Mouse (Mus musculus) CD4-positive, CD25-positive, alpha-beta regulatory T cell, adult 4 months (primary cell): Measurements from ENCODE around the gene Hsdl2. TPM values are rescaled to one million over a fixed set of nuclear protein-coding genes. Genes with fewer than 3 reads are reported as not detected.
"Not testable (repeated sequence)": the region's sequence is repeated elsewhere in the genome, so short reads cannot be mapped to it uniquely, and the experiment has no call there.

Experiments used
- ATAC-seq: one replicate; pipeline ENCODE4 v1.8.0; 2017
- polyA plus RNA-seq, 2 experiments: library from polyadenylated mRNA; unstranded; fragments of 100-300 nt; shearing (Covaris generic); gene quantifications; one replicate each; pipeline ENCODE4 v1.2.1; 2017

The Hsdl2 gene
- polyA plus RNA-seq, 2 experiments from 2014 or later = 35.2 to 42.3 TPM

DNA sequence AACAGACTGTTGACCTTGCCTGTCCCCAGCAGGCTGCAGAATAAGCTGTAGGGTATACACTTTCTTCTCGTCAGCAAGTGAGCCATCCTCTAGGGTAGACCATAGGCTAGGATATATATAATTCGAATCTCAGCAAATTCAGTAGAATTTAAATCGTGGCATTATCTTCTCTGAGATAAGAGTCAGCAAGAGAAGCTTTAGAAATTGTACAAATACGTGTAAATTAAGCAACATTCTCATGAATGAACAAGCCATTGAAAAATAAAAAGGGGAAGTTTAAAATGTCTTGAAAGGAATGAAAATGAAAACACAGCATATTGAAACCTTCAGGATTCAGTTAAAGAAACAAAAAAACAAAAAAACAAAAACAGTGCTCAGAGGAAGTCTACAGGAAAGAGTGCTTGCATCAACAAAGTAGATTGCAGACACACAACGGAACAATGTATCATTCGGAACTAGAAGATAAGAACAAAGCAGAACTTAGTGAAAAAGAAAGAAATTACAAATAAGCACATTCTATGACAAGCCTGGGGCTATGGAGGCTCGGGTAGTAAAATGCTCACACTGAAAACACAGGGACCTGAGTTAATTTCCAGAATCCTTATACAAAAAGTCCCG, 15.7 kb upstream of the Hsdl2 start:
- no peak for ATAC-seq

DNA sequence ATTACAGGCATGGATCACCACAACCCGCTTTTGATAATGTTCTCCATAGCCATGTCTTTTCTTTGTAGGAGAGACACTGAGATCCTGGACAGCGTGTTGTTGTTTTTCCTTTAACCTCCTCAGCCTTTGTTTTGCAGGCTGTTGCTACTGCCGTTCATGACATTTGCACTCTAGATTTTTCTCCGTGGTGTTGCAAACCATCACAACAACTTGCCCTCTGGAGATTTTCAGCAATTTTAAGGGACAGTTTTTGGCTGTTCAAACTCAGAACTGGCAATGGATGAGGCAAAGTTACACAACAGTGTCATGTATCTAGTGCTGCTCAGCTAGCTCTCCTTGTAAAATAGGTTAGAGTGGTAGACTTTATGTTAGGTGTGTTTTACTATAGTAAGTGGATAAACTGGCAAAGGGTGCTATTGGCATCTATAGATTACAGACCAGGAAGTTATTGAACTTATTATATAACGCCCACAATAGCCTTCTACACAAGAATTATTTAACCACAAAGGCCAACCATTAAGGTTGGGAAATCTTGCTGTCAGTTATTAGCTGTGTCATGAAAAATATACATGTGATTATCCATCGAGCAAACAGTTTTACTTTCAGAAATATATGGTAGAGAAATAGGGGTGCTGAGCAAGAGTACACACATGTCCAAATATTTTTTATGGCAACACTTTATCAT, 13.6 kb upstream of the Hsdl2 start:
- no peak for ATAC-seq

DNA sequence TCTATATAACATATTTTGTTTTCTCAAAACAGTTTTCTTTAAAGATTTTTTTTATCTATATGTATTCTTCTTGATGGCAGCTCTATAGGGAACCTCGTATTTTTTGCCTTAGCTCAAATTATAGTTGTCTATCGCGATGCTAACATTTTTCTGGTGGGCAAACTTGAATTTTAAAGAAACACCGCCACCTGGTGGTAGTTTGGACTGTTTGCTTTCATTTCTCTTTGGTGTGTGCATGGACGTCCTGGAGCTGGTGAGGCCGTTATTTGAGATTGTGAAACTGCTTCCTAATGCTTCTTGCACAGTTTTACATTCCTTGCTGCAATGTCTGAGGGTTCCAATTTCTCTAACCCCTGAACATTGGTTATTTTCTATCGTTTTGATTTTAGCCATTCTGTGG, 11.8 kb upstream of the Hsdl2 start:
- peak; percentile 83 for ATAC-seq

DNA sequence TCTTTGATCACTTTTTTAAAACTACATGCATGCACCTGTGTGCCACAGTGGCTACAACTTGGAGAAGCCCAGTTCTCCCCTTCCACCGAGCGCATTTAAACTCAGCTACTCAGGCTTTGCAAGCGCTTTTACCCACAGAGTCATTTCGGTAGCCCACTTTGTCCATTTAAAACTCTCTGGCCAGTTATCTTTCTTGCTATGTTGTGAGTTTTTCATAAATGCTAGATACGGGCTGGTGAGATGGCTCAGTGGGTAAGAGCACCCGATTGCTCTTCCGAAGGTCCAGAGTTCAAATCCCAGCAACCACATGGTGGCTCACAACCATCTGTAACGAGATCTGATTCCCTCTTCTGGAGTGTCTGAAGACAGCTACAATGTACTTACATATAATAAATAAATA, 10.8 kb upstream of the Hsdl2 start:
- not testable (repeated sequence) for ATAC-seq

DNA sequence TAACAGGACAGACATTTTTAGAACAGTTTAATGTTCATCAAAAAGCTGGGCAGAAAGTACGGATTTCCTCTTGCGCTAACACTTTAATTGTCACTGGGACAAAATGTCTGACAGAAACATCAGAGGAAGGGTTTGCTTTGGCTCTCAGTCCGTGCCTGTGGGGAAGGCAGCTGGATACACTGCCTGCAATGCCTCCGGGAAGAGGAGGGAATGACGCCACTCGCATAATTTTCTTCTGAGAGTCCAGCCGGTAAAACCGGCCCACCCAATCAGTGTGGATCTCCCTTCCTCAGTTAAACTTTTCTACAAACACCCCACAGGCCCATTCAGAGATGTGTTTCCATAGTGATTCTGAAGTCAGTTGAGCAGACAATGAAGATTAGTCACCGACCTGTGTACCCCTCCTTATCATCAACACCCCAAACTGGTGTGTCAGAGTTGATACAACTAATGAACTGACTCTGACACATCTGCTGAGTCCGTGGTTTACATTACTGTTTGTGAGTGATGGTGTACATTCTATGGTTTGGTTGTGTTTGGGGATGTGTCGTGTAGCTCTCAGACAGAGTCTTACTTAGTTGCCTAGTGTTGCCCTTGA, 8.7 kb upstream of the Hsdl2 start:
- no peak for ATAC-seq

DNA sequence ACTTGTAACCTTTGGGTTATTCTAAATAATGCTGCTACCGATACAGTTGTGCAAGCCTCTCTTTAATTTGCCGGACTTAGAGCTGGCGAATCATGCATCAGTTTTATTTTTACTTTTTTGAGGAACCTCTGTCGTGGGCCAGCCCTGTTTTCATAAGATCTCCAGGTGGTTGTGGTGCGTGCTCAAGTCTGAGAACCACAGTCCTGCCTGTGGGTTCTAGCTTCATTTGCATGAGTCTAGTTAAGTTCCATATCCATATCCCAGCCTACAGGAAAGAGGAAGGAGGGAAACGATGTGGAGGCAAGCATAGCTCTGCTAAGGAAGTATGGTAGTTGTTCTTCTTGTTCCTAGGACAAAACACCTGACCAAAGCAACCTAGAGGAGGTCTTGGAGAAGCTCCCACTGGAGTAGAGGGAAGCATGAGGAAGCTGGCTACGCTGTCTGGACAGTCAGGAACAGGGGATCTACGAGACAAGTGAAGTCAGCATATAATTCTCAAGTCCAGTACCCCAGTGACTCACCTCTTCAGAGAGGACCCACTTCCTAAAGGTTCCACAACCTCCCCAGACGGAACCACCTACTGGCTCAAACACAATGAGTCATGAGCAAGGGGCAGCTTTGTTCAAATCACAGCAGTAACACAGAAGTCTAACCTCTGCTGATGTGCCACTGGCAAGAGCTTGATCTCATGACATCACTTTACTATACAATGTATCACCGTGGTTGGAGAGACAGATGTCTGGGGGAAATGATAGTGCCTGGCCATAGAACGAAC, 6.0 kb upstream of the Hsdl2 start:
- no peak for ATAC-seq

DNA sequence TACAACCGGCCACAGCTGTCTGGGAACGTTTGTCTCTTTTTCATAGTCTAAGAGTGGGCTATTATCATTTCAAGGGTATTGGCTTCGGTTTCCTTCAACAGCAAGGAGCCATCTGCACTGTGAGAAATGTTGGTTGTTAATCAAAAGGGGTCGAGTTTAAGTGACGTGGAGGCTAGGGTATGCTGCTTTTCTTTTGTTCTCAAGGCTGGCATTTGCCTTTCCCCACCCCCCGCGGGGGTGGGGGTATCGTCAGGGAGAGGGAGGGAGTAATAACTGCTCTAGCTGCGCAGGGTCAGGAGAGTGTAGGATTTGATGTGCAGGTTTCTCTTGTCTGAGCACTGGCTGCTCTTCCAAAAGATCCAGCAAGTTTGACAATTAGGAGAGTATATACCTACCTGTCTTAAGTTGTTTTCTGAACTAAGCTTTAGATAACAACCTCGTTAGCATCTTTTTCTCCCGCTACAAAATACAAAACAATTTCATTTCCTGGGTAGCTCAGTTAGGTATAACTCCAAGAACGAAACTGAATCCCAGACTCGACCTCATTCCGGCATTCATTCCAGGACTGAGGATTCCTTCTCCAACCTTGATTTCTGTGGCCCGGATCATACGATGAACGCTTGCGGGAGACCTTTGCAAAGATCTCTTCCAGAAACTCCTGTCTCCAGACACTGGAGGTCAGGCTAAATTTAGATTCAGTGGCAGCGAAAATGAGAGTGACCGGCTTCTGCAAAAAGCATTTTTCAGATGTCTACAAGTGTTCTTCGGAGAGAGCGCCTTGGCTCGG, 675 bp upstream of the Hsdl2 start:
- peak; percentile 16 for ATAC-seq

DNA sequence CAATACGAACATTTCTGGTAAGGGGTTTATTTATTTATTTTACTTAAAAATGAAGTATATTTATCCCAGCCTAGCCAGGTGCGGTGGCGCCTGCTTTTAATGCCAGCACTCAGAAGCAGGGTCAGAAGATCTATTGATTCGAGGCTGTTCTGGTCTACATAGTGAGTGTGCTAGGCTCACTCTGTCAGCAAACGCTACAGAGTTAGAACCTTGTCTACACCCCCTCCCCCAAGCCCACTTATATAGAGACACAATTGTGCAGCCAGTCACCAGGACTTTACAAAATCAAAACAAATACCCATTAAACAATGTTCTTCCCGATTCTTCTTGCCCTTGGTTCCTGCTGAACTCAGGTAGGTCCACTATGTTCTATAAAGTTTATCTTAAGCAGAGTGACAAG, 823 bp downstream of the Hsdl2 start:
- no peak for ATAC-seq

DNA sequence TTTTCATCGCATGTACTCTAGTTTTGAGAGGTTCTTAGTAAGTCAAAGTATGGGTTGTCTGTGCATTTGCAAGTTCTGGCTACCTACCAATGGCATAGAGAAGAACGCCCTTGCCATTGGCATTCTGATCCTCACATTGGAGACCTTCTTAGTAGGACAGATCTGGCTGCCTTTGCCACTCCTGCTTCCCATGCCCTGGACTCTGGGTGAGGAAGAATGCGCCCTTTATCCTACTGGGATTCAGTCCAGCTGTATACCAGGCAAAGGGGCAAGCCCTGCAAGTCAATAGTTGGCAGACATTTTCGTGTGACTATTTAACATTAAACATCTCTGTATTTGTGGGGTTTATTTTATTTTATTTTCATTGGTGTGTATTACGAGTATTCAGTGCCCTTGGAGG, 3.7 kb downstream of the Hsdl2 start:
- ATAC-seq = no peak

DNA sequence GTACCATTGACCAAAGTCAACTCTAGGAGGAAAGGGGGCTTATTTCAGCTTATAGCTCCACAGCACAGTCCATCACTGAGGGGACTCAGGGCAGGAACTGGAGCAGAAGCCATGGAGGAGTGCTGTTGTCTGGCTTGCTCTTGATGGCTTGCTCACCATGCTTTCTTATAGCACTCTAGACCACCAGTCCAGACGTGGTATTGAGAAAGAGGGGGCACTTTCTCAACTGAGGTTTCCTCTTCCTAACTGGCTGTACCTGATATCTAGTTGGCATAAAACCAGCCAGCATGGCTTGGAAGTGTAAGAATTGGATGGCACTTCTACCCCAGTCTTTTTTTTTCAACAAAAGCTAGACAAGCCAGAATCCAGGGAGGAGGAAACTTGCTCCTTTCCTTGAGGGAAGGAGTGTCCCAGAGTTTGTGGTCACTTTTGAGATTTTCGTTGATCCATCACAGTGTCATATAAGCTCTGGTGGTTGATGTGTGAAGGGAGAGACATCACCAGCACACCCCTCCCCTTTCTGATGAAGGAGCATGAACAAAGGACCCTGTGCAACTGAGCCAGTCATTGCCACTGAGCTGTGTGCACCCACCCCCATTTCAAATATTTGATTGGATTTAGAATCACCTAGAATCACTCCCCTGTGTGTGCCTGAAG, 6.0 kb downstream of the Hsdl2 start:
- no peak for ATAC-seq

DNA sequence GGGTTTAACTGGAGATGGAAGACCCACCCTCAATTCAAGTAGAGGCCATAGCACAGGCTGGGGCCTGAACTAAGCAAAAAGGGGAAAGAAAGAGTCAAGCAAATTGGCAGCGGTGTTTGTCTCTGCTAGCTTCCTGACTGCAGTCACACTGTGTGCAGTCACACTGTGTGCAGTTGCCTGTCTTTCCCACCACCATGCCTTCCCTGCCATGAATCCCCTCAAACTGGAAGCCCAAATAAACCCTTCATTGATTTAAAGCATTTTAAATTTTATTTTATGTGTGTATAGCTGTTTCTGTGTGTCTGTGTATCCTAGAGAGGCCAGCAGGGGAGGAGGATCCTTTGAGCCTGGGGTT, 6.5 kb downstream of the Hsdl2 start:
- no peak for ATAC-seq

DNA sequence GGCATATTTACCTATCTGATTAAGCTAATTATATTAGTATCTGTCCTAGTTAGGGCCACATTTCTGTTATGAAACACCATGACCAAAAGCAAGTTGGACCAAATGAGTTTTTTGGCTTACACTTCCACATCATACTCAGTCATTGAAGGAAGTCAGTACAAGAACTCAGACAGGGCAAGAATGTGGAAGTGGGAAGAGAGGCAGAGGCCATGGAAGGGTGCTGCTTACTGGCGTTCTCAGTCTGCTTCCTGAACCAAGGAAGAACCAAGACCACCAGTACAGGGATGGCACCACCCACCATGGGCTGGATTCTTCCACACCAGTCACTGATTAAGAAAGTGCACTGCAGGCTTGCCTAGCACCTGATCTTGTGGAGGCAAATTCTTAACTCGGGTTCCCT, 13.3 kb downstream of the Hsdl2 start:
- no peak for ATAC-seq

DNA sequence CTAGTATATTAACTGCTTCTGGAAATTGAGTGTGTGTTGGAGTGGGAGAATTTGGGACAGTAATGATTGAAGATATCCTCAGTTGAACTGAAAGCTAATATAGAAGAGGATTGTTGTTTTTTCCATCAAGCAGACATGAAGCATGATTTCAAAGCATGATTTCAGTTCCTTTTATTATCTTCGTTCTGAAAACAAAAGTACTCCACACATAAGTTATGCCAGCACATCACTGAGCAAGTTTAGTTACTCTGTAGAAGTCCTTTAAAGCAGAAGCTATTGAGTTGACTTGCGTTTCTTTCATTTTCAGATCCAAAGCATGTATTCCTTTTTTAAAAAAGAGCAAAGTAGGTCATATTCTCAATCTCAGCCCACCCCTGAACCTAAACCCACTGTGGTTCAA, 15.2 kb downstream of the Hsdl2 start:
- ATAC-seq = no peak

DNA sequence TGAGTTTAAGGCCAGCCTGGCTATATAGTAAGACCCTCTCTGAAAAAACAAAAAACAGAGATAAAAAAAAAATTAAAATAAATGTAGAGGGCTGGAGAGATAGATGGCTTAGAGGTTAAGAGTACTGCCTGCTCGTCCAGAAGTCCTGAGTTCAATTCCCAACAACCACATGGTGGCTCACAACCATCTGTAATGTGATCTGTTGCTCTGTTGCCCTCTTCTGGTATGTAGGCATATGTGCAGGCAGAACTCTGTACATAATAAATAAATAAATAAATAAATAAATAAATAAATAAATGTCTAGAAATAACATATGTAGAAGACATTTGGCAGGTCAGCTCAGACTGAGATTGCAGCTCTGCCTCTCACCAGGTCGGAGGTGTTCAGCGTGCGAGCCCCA, 21.3 kb downstream of the Hsdl2 start:
- ATAC-seq = no peak

DNA sequence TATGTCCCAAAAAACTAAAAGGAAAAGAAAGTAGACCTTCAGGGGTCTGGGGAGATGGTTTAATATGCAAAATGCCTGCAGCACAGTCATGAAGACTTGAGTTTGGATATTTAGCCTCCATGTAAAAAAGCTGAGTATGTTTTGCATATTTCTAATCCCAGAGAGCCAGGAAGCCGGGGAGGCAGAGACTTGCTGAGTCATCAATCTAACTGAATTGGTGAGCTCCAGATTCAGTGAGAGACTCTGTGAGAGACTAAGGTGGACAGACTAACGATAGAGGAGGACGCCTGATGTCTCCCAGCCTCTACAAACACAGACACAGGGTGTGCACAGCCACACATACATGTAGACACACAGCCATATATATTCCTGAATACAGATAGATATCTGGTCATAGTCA, 23.5 kb downstream of the Hsdl2 start:
- no peak for ATAC-seq

DNA sequence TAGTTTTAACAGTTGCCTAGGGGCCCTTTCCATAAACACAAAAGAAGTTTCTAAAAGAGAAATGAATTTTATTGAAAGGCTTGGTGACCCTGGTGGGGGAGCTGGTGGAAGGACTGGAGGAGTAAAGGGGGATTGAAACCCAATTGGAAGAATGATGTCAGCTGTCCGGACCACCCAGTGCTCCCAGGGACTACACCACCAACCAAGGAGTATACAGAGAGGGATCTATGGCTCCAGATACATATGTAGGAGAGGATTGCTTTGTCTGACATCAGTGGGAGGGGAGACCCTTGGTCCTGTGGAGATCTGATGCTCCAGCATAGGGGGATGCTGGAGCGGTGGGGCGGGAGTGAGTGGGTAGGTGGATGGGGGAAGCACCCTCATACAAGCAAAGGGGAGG, 24.1 kb downstream of the Hsdl2 start:
- no peak for ATAC-seq

DNA sequence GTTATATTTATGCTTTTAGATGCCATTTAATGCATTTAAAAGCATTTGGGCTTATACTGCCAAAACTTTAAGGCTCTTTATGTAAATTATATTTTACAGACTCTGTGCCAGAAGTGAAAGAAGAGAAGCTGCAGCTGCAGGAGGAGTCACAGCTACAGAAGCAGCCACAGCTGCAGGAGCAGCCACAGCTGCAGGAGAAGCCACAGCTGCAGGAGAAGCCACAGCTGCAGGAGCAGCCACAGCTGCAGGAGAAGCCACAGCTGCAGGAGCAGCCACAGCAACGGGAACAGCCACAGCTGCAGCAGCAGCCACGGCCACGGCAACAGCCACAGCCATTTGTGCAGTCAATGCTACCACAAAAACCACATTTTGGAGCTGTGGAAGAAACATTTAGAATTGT, 29.0 kb downstream of the Hsdl2 start:
- no peak for ATAC-seq

DNA sequence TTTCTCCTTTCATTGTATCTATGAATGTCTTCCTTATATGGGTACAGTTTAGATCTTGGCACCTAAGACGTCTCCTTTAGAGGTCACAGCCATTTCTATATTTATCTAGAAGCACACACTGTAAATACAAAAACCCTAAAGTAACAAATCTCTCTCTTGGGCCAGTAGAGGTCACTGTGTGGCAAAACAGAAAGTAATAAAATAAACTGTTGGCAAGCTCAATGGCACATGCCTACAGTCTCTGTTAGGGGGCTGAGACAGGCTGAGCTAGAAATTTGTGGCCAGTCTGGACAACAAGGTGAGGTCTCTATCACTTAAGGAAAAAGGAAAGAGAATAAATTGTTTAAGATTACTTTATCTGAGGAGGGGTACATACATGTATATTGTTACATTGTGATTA, 33.6 kb downstream of the Hsdl2 start:
- peak; percentile 92 for ATAC-seq

DNA sequence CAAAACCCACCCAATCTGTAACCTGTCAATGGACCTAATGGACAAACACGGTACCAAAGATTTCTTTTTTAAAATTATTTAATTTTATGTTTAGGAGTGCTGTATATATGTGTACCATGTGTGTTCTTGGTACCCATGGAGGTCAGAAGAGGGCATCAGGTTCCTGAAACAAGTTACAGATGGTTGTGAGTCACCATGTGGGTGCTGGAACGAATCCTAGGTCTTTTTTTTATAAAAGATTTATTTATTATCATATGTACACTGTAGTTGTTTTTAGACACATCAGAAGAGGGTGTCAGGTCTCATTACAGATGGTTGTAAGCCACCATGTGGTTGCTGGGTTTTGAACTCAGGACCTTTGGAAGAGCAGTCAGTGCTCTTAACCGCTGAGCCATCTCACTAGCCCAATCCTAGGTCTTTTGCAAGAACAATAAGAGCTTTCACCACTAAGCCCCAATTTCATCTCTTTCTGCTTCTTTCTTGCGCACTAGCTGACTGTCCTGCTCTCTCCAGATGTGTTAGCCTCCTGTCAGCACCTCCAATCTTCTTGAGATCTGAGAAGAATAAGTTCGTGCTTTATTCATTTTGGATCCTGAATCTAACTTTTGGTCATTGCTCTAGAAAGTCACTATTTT, 38.4 kb downstream of the Hsdl2 start:
- ATAC-seq = no peak

DNA sequence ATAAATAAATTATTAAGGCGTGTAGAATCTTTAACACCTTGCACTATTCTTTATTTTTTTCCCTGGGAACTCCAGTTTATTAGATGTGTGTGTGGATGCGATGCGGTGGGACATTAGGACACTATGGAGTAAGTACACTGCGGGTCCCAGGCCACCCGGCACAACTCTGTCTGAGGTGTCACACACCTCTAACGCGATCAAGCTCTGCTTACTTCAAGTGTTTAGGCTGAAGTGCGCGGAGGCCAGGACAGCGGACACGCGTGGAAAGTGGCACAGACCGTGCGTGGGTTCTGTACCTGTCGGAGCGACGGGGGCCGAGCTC, 44.3 kb downstream of the Hsdl2 start:
- ATAC-seq = peak; percentile 44

DNA sequence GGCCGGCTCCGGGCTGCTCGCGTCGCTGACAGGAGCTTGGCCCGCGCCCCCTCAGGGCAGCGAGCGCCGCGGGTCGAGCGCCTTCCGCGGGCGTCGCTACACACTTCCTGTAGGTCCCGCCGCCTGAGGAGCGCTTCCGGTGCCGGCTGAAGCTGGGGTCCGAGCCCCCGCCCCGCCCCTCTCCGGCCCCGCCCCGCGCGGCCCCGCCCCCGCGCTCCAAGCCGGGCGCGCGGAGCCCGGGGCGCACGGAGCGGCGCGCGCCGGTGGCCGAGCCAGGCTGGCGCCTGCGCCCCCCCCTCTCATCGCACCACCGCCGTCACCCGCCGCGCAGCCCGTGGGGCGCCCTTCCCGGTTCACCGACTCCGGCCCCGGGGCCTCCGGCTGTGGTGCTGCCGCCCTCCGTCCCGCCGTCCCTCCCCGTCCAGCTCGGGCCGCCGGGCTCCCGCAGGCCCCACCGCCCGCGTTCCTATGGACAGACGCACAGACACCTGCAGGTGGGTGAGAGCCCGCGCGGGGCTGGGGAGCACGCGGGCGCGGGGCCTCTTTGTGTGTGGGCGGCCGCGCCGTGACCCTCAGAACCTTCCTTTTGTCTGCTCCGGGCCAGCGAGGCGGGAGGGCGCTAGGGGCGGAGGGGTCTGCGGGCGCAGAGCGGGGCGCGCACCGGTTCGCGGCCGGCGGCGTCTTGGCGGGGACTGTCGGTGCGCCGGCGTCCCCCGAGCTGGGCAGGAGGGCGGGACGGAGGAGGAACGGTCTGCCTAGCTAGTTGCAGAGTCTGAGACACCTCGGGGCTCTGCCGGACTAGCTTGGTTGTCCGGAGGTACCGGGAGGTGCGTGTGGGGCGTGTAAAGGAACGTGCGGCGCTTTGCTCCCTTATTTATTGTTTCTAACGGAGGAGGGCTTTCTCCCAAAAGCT, 44.9 kb downstream of the Hsdl2 start, which contains the start of gene E130308A19Rik:
TSS of gene E130308A19Rik (plus strand) at position 214 of the 913 bp plus-strand sequence.
- ATAC-seq = peak; percentile 89
